Mouse (Mus musculus) liver, postnatal 0 days (tissue): ENCODE measurements around the gene Ptcd1. TPM values are rescaled to one million over a fixed set of nuclear protein-coding genes. Genes with fewer than 3 reads are reported as not detected.

ENCODE experiments used
- ATAC-seq: fragments of 200-750 bp; cut with Nextera tagmentation; 2 replicates; pipeline ENCODE4 v1.8.0; 2017; ENCODE audit warnings: mild to moderate bottlenecking, moderate library complexity
- DNase-seq: peaks from one replicate; pipeline ENCODE4 v3.0.0-alpha.2; 2016
- H3K27ac ChIP-seq: fragments of 300-500 bp; sonication (generic); 2 replicates; pipeline ENCODE4 v1.5.1; 2014; ENCODE audit warnings: antibody characterized with exemption, moderate library complexity, mild to moderate bottlenecking, low read depth
- H3K27me3 ChIP-seq: fragments of 300-500 bp; sonication (generic); 2 replicates; pipeline ENCODE4 v1.6.1; 2014; ENCODE audit warnings: low read length, control low read depth, mixed read lengths; ENCODE audit not compliant: insufficient read depth
- H3K36me3 ChIP-seq: fragments of 300-500 bp; sonication (generic); replicated peaks from 2 replicates; pipeline ENCODE4 v1.6.1; 2014; ENCODE audit warnings: mild to moderate bottlenecking, control low read depth, low read length, moderate library complexity, mixed read lengths; ENCODE audit not compliant: insufficient read depth
- H3K4me1 ChIP-seq: fragments of 300-500 bp; sonication (generic); 2 replicates; pipeline ENCODE4 v1.6.1; 2014; ENCODE audit warnings: antibody characterized with exemption, mild to moderate bottlenecking, control low read depth; ENCODE audit not compliant: insufficient read depth
- H3K4me2 ChIP-seq: fragments of 300-500 bp; sonication (generic); 2 replicates; pipeline ENCODE4 v1.6.1; 2014; ENCODE audit warnings: low read depth, mild to moderate bottlenecking, low read length, moderate library complexity, mixed read lengths
- H3K4me3 ChIP-seq: fragments of 300-500 bp; sonication (generic); 2 replicates; pipeline ENCODE4 v1.5.1; 2014; ENCODE audit warnings: low read depth, low read length
- H3K9ac ChIP-seq: fragments of 300-500 bp; sonication (generic); replicated peaks from 2 replicates; pipeline ENCODE4 v1.6.1; 2014; ENCODE audit warnings: mild to moderate bottlenecking, moderate library complexity
- H3K9me3 ChIP-seq: fragments of 300-500 bp; sonication (generic); 2 replicates; pipeline ENCODE4 v1.6.1; 2016; ENCODE audit warnings: mild to moderate bottlenecking, control low read depth, low read length, mixed read lengths
- CTCF ChIP-seq: sonication (generic); IDR thresholded peaks from 2 replicates; pipeline ENCODE4 v1.5.1; 2016; ENCODE audit warnings: antibody characterized with exemption, low read depth
- EP300 ChIP-seq: IDR thresholded peaks from 2 replicates; pipeline ENCODE4 v1.6.1; 2016; ENCODE audit warnings: antibody characterized with exemption, low read depth, mild to moderate bottlenecking
- WGBS: fragments of 180-500 bp; shearing (Covaris S2); extraction: QIAGEN DNeasy Blood & Tissue Kit; methylation state at CpG from one replicate; pipeline ENCODE4 v1.1.7; 2014; ENCODE audit not compliant: insufficient replicate concordance; 5-methylcytosine and 5-hydroxymethylcytosine counted together
- polyA plus RNA-seq: library from polyadenylated mRNA; unstranded; fragments of >200 nt; fragmentation: Nextera tagmentation; extraction: Ambion mirVana; gene quantifications from 2 replicates; pipeline ENCODE4 v1.2.1, GENCODE M21; 2015

The Ptcd1 gene
- polyA plus RNA-seq, 1 experiment from 2014 or later, result 5.5 TPM

DNA sequence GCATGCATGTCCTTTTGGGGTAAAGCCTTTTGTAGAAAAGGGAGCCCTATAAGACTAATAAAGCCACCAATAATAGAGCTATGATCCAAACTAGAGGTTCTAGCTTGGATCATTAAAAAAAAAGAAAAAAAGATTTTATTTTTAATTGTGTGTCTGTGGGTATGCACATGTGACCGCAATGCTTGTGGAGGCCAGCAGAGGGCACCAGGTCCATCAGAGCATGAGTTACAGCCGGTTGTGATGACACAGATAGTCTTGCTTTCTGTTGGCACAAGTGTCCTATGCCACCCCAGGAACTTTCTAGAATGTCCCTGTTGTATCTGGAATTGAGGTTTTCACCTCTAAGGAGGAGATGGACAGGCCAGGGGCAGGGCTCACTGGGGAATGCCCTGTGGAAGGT, 47.5 kb downstream of the Ptcd1 start:
- Histone ChIP-seq H3K27ac (no peak overlapping the region), H3K9ac (no peak overlapping the region), H3K36me3 (peaks cover 27% of the 10 kb centered on the region), H3K4me1 (peaks cover 4% of the 10 kb centered on the region; the same call in 1 of the 2 replicates), H3K4me3 (no peak overlapping the region), H3K4me2 (no peak overlapping the region), H3K27me3 (no peaks in the 10 kb centered on the region), H3K9me3 (no peaks in the 10 kb centered on the region)
- TF ChIP-seq EP300, result no peak
- TF ChIP-seq CTCF, result peak; percentile 70
- peak; percentile 54 for DNase-seq
- WGBS, result 91% methylated on average over 2 of the region's 2 CpGs
- no peak for ATAC-seq

DNA sequence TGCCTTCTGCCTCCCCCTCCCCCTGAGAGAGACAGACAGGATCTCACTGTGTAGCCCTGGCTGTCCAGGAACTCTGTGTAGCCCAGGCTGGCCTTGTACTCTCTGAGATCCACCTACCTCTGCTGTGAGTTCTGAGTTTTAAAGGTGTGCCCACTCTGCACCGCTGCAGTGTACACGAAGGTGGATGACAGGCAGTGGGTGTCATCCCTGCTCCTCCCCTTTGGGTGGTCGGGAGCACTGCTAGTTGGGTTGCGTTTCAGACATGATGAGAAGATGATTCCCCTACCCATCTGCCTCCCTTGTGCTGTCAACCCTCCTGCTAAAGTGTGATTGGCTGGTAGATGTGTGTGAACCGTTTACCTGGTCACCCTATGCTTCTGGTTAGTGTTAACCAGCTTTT, 48.4 kb downstream of the Ptcd1 start:
- TF ChIP-seq CTCF, result no peak
- TF ChIP-seq EP300, result no peak
- Histone ChIP-seq H3K4me3 (no peak overlapping the region), H3K27ac (no peak overlapping the region), H3K36me3 (peaks cover 20% of the 10 kb centered on the region), H3K4me1 (peaks cover 8% of the 10 kb centered on the region), H3K9me3 (no peaks in the 10 kb centered on the region), H3K9ac (no peak overlapping the region), H3K4me2 (no peak overlapping the region), H3K27me3 (no peaks in the 10 kb centered on the region)
- 86% methylated on average over 5 of the region's 5 CpGs for WGBS
- no peak for ATAC-seq
- DNase-seq, result no peak

DNA sequence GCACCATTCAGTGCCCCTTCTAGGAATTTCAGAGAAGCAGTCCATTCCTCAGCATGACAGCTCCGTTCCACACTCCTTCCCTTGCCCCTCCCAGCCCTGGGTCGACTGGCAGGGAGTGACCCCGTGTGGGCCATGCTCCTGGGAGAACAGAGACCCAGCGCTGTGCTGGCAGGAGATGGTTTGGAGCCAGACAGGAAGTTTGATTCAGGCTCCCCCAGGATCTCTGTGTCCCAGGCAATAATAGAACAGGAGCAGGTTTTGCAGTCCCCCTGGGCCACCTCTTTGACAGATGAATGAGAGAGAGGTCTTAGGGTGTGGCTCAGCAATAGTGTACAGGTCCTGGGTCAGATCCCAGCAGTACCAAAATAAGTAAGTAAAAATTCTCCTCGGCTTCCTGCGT, 48.9 kb downstream of the Ptcd1 start:
- Histone ChIP-seq H3K4me3 (no peak overlapping the region), H3K4me1 (peaks cover 10% of the 10 kb centered on the region), H3K36me3 (peaks cover 17% of the 10 kb centered on the region), H3K9ac (no peak overlapping the region), H3K9me3 (no peaks in the 10 kb centered on the region), H3K27me3 (no peaks in the 10 kb centered on the region), H3K4me2 (no peak overlapping the region), H3K27ac (no peak overlapping the region)
- no peak for DNase-seq
- no peak for ATAC-seq
- WGBS, result 69% methylated on average over 6 of the region's 6 CpGs
- TF ChIP-seq CTCF (no peak), EP300 (no peak)

DNA sequence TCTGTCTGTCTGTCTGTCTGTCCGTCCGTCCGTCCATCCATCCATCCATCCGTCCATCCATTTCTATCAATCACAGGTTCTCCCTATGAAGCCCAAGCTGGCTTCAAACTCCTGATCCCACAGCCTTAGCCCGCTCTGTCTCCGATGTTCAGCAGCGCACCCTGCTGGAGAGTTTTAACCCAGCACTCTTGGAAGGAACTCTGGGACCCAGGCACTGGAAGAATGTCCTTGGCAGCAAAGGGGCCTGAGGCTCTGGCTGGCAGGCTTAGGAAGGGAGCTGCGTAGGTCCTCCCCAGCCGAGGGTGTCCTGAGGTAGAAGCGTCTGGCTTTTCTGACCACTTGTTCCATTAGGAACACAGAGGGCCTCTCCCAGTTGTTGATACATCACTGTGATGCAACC, 50.0 kb downstream of the Ptcd1 start:
- Histone ChIP-seq H3K4me1 (peaks cover 10% of the 10 kb centered on the region), H3K4me2 (peak overlapping the region; percentile 83), H3K27me3 (no peaks in the 10 kb centered on the region), H3K4me3 (peak overlapping the region; percentile 66), H3K9ac (peak overlapping the region; percentile 28; the same call in 1 of the 2 replicates), H3K36me3 (peaks cover 9% of the 10 kb centered on the region; the same call in 1 of the 2 replicates), H3K9me3 (no peaks in the 10 kb centered on the region), H3K27ac (peak overlapping the region; percentile 90)
- TF ChIP-seq CTCF (peak; percentile 78), EP300 (no peak)
- peak; percentile 72 for DNase-seq
- WGBS, result 32% methylated on average over 10 of the region's 10 CpGs
- ATAC-seq, result peak; percentile 16; the same call in 1 of the 2 replicates

DNA sequence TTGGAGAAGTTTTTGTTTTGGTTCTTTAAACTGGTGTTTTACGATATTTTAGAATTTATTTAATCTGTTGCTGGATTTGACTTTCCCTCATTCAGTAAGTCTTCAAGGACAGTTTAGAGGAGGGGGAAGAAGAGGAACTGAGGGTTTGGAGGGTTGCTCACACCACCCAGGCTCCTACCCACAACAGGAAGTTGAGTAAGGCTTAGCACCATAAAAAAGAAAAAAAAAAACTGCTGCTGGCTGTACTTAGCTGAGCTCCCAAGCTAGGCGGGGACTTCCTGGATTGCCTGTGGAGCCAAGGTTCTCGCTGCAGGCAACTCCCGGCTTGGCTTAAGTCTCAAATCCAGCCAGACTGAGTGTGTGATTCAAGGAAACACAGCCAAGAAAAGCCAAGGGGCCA, 50.6 kb downstream of the Ptcd1 start:
- DNase-seq (peak; percentile 52), ATAC-seq (peak; percentile 14)
- H3K4me3 ChIP-seq, result peak overlapping the region; percentile 66
- peak overlapping the region; percentile 90 for H3K27ac ChIP-seq
- 9% methylated on average over 4 of the region's 4 CpGs for WGBS
- H3K4me2 ChIP-seq, result peak overlapping the region; percentile 83
- no peaks in the 10 kb centered on the region for H3K27me3 ChIP-seq
- no peaks in the 10 kb centered on the region for H3K9me3 ChIP-seq
- TF ChIP-seq EP300, result peak; percentile 56; the same call in 1 of the 2 replicates
- TF ChIP-seq CTCF, result no peak
- H3K36me3 ChIP-seq, result peaks cover 5% of the 10 kb centered on the region; the same call in 1 of the 2 replicates
- H3K4me1 ChIP-seq, result peaks cover 10% of the 10 kb centered on the region
- peak overlapping the region; percentile 82; the same call in 1 of the 2 replicates for H3K9ac ChIP-seq

DNA sequence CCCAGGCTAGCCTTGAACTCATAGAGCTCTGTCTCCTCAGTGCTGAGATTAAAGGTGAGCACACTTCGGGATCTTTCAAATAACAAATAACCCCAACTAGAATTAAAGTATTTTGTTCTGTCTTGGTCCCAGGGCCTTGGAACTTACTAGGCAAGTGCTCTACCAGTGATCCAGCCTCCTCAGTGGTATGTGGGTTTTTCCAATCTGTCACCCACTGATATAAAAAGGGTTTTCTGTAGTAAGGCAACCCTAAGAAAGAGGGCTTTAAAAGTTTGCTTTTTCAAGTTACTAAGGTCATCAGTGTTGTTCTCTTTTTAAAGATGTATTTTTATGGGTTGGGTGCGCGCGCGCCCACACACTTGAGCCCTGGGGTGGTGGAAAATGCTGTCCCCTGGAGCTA, 51.2 kb downstream of the Ptcd1 start:
- no peaks in the 10 kb centered on the region for H3K9me3 ChIP-seq
- peaks cover 10% of the 10 kb centered on the region for H3K4me1 ChIP-seq
- peak overlapping the region; percentile 82; the same call in 1 of the 2 replicates for H3K9ac ChIP-seq
- H3K4me2 ChIP-seq, result peak overlapping the region; percentile 83
- H3K4me3 ChIP-seq, result peak overlapping the region; percentile 66
- no peaks in the 10 kb centered on the region for H3K27me3 ChIP-seq
- 0 out of 2 replicates have a peak, but pooled peaks cover 3% of the 10 kb centered on the region for H3K36me3 ChIP-seq
- H3K27ac ChIP-seq, result peak overlapping the region; percentile 90
- ATAC-seq (no peak), DNase-seq (no peak)
- WGBS, result 63% methylated on average over 5 of the region's 5 CpGs
- TF ChIP-seq CTCF (no peak), EP300 (no peak)
